Mouse (Mus musculus) heart, adult 2 months (tissue): ENCODE measurements around the gene F11.

Experiments
- CTCF ChIP-seq: fragments of 200-600 bp; IDR thresholded peaks from 2 replicates; pipeline ENCODE4 v1.8.1; 2022; ENCODE audit warnings: antibody characterized with exemption, mild to moderate bottlenecking, moderate library complexity
- EP300 ChIP-seq: fragments of 200-500 bp; IDR thresholded peaks from 2 replicates; pipeline ENCODE4 v1.6.1; 2011; ENCODE audit warnings: low read depth, low read length, control low read depth; ENCODE audit not compliant: insufficient read depth
- POLR2A ChIP-seq: fragments of 200-500 bp; IDR thresholded peaks from 2 replicates; pipeline ENCODE4 v1.6.1; 2011; ENCODE audit warnings: mild to moderate bottlenecking, low read depth, low read length, control low read depth; ENCODE audit not compliant: insufficient read depth

DNA sequence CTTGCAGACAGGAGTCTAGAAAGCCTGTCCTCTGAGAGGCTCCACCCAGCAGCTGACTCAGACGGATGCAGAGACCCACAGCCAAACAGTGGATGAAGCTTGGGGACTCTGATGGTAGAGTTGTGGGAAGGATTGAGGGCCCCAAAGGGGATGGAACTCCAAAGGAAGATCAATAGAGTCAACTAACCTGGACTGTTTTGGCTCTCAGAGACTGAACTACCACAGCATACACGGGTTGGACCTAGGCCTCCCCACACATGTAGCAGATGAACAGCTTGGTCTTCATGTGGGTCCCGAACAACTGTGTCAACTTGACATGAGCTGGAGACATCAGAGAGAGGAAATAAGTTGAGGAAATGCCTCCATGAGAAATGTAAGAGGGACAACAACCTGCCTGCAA, 1.0 kb upstream of the F11 start:
- TF ChIP-seq CTCF, result no peak
- TF ChIP-seq POLR2A, result no peak
- TF ChIP-seq EP300, result no peak
